Mouse (Mus musculus) kidney, postnatal 25 days (tissue): ENCODE results near the gene Mrgprf.

Experiments used
- DNase-seq, 2 experiments: peaks; one replicate each; pipeline ENCODE4 v3.0.0; 2021; ENCODE audit warnings: mixed read lengths in 2 of 2

The Mrgprf gene

GRCm38 (mm10) chr7:145300321-145301007 lies at the start of gene Mrgprf:
Mrgprf (plus strand) TSS chr7:145300828.
- DNase-seq: peak; percentile 38 to 60

GRCm38 (mm10) chr7:145252715-145253476 lies 47.7 kb upstream of the Mrgprf start:
- DNase-seq: peak; percentile 80 to 90

GRCm38 (mm10) chr7:145253986-145254630 lies 46.5 kb upstream of the Mrgprf start:
- DNase-seq: no peak

- no peak for DNase-seq
Observed at GRCm38 (mm10) chr7:145256092-145256491, 44.5 kb upstream of the Mrgprf start.

GRCm38 (mm10) chr7:145264202-145264601 lies 36.4 kb upstream of the Mrgprf start:
- no peak for DNase-seq

- peak; percentile 22 to 60 for DNase-seq
Observed at GRCm38 (mm10) chr7:145266011-145266410, 34.6 kb upstream of the Mrgprf start.

GRCm38 (mm10) chr7:145268890-145269289 lies 31.7 kb upstream of the Mrgprf start:
- DNase-seq: no peak

GRCm38 (mm10) chr7:145270955-145271354 lies 29.7 kb upstream of the Mrgprf start:
- DNase-seq: no peak

- no peak for DNase-seq
Observed at GRCm38 (mm10) chr7:145275488-145275887, 25.1 kb upstream of the Mrgprf start.

- DNase-seq: no peak
Observed at GRCm38 (mm10) chr7:145281396-145281795, 19.2 kb upstream of the Mrgprf start.

GRCm38 (mm10) chr7:145283041-145283440 lies 17.6 kb upstream of the Mrgprf start:
- no peak for DNase-seq

GRCm38 (mm10) chr7:145283487-145284187 lies 17.0 kb upstream of the Mrgprf start, which contains the start of gene Tpcn2:
Tpcn2 (minus strand) TSS chr7:145284011.
- DNase-seq: peak; percentile 96 to 97

- no peak for DNase-seq
Observed at GRCm38 (mm10) chr7:145284293-145284692, 16.3 kb upstream of the Mrgprf start.

GRCm38 (mm10) chr7:145285476-145285875 lies 15.2 kb upstream of the Mrgprf start:
- no peak for DNase-seq

- no peak for DNase-seq
Observed at GRCm38 (mm10) chr7:145287410-145287809, 13.2 kb upstream of the Mrgprf start.

- DNase-seq: peak in 1 of 2 experiments; percentile 8
Observed at GRCm38 (mm10) chr7:145289302-145289701, 11.3 kb upstream of the Mrgprf start.

- no peak for DNase-seq
Observed at GRCm38 (mm10) chr7:145291847-145292246, 8.8 kb upstream of the Mrgprf start.

GRCm38 (mm10) chr7:145292726-145293125 lies 7.9 kb upstream of the Mrgprf start:
- no peak for DNase-seq

- DNase-seq: peak in 1 of 2 experiments; percentile 28
Observed at GRCm38 (mm10) chr7:145293859-145294258, 6.8 kb upstream of the Mrgprf start.

GRCm38 (mm10) chr7:145298666-145299490 lies 1.8 kb upstream of the Mrgprf start:
- peak in 1 of 2 experiments; percentile 24 for DNase-seq

- peak; percentile 20 to 60 for DNase-seq
Observed at GRCm38 (mm10) chr7:145299562-145300320, 887 bp upstream of the Mrgprf start.
